Mouse (Mus musculus): Measurements from ENCODE around the gene Tmem184c.

Tmem184c gene

DNA sequence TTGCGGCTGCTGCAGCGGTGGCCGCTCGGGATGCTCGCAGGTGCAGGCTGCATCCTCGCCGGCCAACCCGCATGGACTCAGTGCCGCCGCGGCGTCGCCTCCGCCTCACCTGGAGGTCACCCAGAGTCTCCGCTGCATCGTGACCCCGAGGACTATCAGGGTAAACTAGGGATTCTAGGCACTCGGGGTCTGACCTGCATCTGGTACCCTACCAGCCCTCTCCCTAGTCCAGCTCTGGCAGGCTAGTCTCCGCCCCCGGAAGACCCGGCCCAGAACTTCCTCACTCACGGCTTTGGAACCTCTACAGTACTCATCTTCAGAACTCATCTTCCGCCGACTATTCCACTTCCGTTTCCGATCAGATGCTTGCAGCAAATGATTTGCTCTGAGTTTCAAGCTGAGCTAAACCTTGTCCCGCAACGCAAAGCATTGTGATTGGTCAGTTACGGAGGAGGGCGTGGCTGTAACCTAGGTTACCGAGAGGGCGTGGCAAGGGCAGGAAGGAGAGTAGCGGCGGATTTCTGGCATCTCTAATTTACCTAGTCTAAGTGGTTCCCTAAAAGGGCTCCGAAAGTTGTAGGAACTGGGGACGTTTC, at the start of gene Tmem184c:
Gene Tmem184c, minus strand, starts transcription at position 325 of the 596 bp plus-strand sequence.
- DNase-seq (ENCODE audit: low read depth): peak; percentile 100

- DNase-seq (ENCODE audit: low read depth): no peak
Observed at GRCm38 (mm10) chr8:77659534-77660080, 49.1 kb upstream of the Tmem184c start.

DNA sequence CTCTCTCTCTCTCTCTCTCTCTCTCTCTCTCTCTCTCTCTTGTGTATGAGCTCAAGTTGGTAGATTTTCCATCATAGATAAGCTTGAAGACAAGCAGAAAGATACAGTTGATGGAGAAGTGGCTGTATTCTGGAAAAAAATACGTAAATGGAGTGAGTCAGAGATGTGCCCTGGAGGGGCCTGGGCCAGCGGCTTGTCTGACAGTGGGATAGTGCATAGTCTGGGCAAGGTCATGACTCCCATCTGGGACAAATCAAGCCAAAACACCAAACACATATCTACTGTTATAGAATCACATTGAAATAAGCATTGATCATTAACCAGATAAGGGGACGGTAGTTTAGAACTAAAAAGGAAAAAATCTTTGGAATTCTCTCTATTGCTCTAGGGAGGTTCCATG, 47.9 kb upstream of the Tmem184c start:
- DNase-seq (ENCODE audit: low read depth): no peak

DNA sequence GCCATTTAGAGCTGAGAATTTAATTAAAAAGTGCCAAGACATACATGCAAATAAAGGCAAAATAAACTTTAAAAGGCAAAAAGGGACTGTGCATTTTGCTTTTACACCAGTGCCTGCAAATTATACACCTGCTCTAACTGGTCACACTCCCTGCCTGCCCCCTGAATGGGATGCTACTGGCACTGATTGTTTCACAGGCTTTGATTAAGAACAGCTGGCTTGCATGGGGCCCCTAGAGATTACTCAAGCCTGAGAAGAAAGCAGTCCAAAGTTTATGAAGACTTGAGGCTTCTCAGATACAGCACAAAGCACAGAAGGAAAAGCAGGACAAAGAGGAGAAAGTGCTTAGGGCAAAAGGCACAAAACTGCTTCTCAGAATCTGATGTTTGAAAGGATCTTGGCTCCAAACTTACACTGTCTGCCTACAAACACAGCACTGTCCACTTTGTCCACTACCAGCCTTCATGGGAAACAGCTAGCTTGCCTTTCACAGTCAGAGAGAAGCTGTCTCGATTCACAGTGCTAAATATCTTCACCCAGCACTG, 40.2 kb upstream of the Tmem184c start:
- DNase-seq (ENCODE audit: low read depth): no peak

GRCm38 (mm10) chr8:77640093-77640839, 29.8 kb upstream of the Tmem184c start:
- DNase-seq (ENCODE audit: low read depth): no peak

GRCm38 (mm10) chr8:77637593-77637992, 27.1 kb upstream of the Tmem184c start:
- DNase-seq (ENCODE audit: low read depth): no peak

DNA sequence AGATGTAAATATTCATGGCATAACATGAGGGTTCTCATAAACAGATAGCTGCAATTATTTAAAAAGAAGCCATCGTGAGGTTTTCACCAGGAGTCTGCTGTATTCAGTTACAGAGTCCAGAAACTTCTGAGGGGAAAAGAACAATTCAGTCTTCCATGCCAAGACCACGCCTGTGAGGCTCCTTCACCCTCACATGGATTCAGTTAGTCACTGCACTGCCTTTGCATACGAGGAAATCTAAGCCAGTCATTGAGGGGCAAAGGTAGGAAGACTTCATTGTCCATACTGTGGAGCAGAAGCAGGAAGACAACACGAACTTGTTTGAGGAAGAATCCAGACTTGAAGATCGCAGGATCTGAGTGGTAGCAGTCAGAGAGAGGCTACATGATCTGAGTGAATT, 23.5 kb upstream of the Tmem184c start:
- DNase-seq (ENCODE audit: low read depth): no peak

DNA sequence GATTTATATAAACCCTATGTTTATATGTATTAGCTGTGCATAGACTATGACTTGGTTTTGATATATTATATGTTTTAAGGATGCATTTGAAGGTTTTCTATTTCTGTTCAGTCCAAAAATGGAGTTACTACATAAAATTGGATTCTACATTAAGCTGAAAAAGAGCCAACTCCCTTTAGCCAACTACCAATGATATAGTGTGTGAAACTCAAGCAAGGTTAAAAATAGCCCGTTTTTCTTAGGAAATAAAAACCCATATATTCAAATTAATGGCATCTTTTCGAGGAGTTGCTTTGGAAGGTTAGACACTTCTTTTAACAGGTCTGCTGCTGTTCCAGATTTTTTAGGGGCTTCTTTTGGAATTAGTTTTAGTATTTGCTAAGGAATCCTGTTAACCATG, 22.7 kb upstream of the Tmem184c start:
- DNase-seq (ENCODE audit: low read depth): no peak

DNA sequence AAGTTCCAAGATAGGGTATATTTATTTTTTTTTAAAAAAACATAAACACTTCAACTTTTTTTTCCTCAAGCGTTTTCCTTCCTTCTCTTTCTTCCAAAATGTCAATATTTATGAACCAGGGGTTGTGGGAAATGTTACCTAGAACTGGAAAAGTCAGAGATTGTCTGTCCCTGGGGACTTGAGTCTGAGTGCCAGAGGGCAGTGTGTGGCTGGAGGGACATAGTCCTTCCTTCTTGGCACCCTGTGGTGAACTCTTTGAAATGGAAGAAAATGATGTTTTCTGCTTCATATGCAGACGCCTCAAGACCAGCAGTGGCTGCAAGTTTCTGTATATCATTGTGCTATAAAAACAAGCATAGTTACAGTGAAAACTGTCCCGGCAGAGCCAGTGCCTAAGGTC, 20.2 kb upstream of the Tmem184c start:
- DNase-seq (ENCODE audit: low read depth): no peak

DNA sequence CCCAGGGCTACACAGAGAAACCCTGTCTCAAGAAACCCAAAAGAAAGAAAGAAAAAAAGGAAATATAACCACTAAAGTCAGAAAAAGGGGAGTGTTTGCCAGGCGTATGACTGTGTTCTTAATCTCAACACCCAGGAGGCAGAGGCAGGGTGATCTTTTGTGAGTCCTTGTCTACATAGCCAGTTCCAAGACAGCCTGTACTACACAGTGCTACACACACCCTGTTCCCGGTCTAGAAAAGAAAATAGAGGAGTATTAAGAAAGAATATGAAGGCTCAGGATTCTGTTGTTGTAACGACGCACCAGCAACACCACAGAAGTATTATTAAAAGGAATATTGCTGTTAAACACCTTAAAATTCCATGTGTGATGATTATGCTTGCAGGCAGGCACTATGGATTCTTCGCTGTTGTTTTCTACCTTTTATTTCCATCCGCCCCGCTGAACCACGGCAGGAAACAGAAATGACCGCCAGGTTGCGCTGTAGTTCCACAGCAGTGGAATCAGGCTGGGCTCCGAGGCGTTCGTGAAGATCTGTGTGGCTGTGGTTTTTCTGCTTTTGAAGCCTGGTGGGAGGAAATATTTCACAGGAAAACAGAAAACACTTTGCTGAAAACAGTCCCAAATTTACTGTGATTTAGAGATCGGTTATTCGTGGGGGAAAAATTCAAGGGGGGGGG, 19.5 kb upstream of the Tmem184c start:
- peak; percentile 87 for DNase-seq (ENCODE audit: low read depth)

DNA sequence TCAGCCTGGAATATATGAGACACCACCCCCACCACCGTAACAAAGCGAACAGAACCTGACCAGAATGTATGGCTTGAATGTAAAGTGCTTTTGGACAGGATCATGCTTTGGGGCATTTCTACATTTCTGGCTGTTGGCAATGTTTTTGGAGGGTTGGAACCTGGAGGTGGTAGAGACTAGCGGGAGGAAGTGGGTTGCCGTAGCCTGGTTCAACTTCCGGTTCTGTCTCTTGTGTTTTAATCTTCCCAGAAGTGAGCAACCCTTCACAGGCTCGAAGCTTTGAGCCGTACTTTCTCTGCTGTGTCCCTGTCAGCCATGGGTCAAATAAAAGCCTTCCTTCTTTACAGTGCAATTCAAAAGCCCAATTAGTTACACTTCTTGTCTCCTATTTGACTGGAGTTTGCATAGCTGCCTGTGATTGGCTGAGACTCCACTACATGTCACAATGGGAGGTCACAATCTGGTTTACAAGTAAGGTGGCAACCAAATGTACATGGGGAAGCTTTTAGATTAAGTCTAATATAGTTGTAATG, 13.2 kb upstream of the Tmem184c start:
- DNase-seq (ENCODE audit: low read depth): peak; percentile 33

- peak; percentile 30 for DNase-seq (ENCODE audit: low read depth)
Observed at GRCm38 (mm10) chr8:77617916-77618315, 7.4 kb upstream of the Tmem184c start.

- no peak for DNase-seq (ENCODE audit: low read depth)
Observed at GRCm38 (mm10) chr8:77609621-77610020, 877 bp downstream of the Tmem184c start.

- DNase-seq (ENCODE audit: low read depth): no peak
Observed at GRCm38 (mm10) chr8:77584174-77584573, 26.3 kb downstream of the Tmem184c start.

DNA sequence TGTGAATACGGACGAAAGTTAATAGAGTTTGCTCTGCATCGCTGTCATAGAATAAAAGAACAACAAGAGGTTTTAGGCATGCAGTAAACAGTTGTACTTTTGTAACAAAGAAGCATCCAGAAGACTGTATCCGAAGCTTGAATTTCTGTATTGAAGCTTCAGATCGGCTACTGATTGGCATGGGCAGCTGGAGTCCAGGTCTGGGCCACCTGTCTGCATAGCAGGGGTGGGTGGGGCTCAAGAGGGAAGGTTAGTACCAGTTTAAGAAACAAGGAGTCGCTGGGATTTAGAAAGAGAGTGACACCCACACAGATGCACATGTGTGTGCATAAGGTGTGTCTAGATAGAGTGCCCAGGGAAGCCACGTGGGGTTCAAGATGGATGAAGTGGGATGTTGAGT, 32.8 kb downstream of the Tmem184c start:
- DNase-seq (ENCODE audit: low read depth): no peak

DNA sequence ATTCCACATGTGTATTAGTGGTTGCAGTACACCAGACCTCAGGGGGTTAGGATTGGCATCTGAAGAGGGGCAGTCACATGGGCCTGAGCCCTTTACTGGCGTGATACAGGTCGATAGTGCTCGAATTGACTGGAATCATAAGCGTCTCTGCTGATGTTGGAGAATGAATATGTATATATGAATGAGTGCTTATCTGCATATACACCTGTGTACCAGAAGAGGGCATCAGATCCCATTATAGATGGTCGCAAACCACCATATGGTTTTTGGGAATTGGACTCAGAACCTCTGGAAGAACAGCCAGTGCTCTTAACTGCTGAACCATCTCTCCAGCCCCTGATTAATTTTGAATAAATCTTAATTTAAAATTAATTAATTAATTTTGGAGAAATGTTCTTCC, 36.3 kb downstream of the Tmem184c start:
- DNase-seq (ENCODE audit: low read depth): peak; percentile 9

GRCm38 (mm10) chr8:77561441-77561840, 49.1 kb downstream of the Tmem184c start:
- DNase-seq (ENCODE audit: low read depth): no peak

GRCm38 (mm10) chr8:77552491-77552890, 58.0 kb downstream of the Tmem184c start:
- DNase-seq (ENCODE audit: low read depth): no peak

DNA sequence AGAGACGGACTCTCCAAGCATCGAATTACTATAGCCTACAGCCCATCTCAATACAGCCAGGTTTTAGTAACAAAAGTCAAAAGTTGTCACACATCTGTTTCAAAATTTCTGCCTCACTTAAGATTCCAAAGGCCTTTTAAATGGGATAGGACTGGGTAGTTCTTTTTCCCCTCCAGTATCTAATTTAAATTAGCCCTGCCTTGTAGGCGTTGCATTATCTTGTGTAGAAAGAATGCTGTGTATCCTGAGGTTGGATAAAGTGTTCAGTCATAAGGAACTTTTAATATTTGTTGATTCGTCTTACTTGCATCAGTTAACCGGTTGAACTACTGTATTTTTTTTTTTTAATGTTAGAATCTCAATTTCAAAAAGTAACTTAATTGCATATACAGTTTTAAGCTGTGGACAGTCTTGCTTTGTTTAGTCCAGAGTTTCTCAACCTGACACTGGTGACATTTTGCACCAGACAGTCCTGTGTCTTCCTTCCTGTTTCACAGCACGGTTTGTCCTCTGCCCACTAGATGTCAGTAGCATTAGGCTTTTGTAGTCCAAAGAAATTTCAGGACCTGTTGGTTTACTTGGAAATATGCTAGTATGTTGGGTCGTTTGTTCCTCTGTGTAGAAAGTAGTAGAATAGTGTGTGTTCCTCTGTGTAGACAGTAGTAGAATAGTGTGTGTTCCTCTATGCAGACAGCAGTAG, 60.5 kb downstream of the Tmem184c start:
- DNase-seq (ENCODE audit: low read depth): peak; percentile 66

DNA sequence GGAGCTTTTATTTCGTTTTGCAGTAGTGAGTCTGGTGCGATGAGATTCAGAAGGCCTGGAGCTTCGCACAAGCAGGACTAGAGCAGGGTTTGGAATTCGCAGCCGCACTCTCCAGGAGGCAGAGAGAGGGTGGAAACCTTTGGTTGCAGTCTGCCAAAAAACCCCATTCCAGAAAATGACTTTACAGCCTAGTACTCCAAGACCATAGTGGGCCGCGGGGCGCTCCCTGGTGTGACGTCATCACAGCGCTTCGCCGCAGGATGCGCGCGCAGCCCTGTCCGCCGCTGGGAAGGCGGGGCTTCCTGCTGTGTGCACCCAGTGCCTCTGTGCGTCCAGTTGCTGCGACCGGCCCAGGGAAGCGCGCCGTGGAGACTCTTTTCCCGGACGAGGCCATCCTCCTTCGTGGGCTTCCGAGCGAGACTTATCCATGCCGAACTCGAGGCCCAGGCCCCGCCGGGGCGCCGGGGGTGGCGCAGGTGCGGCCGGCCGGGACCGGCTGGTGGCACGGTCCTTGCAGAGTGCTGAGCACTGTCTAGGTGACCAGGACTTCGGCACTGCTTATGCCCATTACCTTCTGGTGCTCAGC, 61.3 kb downstream of the Tmem184c start, which contains the start of gene Prmt9:
Gene Prmt9, plus strand, starts transcription at position 277 of the 586 bp plus-strand sequence.
- peak; percentile 95 for DNase-seq (ENCODE audit: low read depth)

Data from naive thymus-derived CD4-positive, alpha-beta T cell, adult 2 months (primary cell).